Mouse (Mus musculus) hematopoietic stem cell, adult 5-6 weeks (primary cell): ENCODE measurements around the gene Nudt16l1. TPM values are rescaled to one million over a fixed set of nuclear protein-coding genes. Genes with fewer than 3 reads are reported as not detected.

Experiments used
- ATAC-seq, 2 experiments: fragments of 125-278 bp in 1 of 2; replicated peaks in 1 of 2; 2 replicates each; pipeline ENCODE4 v1.8.0; 2016 to 2017; ENCODE audit warnings: inconsistent platforms in 2 of 2, mild to moderate bottlenecking in 2 of 2, moderate number of reproducible peaks in 2 of 2, low read depth in 1 of 2, moderate TSS enrichment in 1 of 2; ENCODE audit not compliant: low FRiP score in 2 of 2, poor library complexity in 2 of 2, severe bottlenecking in 2 of 2, insufficient read depth in 1 of 2, low TSS enrichment in 1 of 2
- total RNA-seq: library from RNA; stranded (forward); fragments of 172-1452, 232-1000 nt; gene quantifications from 2 replicates; pipeline ENCODE4 v1.2.3, GENCODE M21; 2017

Nudt16l1 gene
- total RNA-seq, 1 experiment from 2014 or later, result 12.8 TPM

GRCm38 (mm10) chr16:4974521-4974920 is 36.0 kb downstream of the Nudt16l1 start:
- no peak for ATAC-seq

GRCm38 (mm10) chr16:4976180-4976579 is 37.6 kb downstream of the Nudt16l1 start:
- no peak for ATAC-seq

- ATAC-seq, result no peak
These were observed 39.9 kb downstream of the Nudt16l1 start for GRCm38 (mm10) chr16:4978275-4979051.

- ATAC-seq, result peak; percentile 79 to 81
These were observed 41.3 kb downstream of the Nudt16l1 start for GRCm38 (mm10) chr16:4979755-4980380.

GRCm38 (mm10) chr16:4984717-4985116 is 46.2 kb downstream of the Nudt16l1 start:
- ATAC-seq, result no peak

Other genes with a start within 250 kb of the Nudt16l1 start
- 56.7 and 84.0 TPM in 2 replicates for gene Nmral1, start 219.4 kb upstream of the Nudt16l1 start, total RNA-seq
- gene Hmox2, start 212.4 kb upstream of the Nudt16l1 start, total RNA-seq, result 104 and 109 TPM in 2 replicates
- gene Cdip1, start 148.5 kb upstream of the Nudt16l1 start, total RNA-seq, result 15.6 and 19.4 TPM in 2 replicates
- gene 4930562C15Rik, start 103.3 kb upstream of the Nudt16l1 start, total RNA-seq, result 3.4 TPM in 1 of 2 replicates, not detected in the other
- gene Ubald1, start 58.4 kb upstream of the Nudt16l1 start, total RNA-seq, result 24.3 and 40.4 TPM in 2 replicates
- 16.5 and 26.0 TPM in 2 replicates for gene Mgrn1, start 52.5 kb upstream of the Nudt16l1 start, total RNA-seq
- 26.9 and 30.8 TPM in 2 replicates for gene Anks3, start 25.4 kb downstream of the Nudt16l1 start, total RNA-seq
- gene Sept12, start 59.1 kb downstream of the Nudt16l1 start, total RNA-seq, result not detected in 2 replicates
- gene Smim22, start 68.5 kb downstream of the Nudt16l1 start, total RNA-seq, result not detected in 2 replicates
- 5.0 and 5.3 TPM in 2 replicates for gene Rogdi, start 74.8 kb downstream of the Nudt16l1 start, total RNA-seq
- 96.6 and 102 TPM in 2 replicates for gene Glyr1, start 111.1 kb downstream of the Nudt16l1 start, total RNA-seq
- gene Ubn1, start 111.3 kb downstream of the Nudt16l1 start, total RNA-seq, result 51.5 and 57.7 TPM in 2 replicates
- not detected in 2 replicates for gene Ppl, start 193.7 kb downstream of the Nudt16l1 start, total RNA-seq
- gene Sec14l5, start 208.3 kb downstream of the Nudt16l1 start, total RNA-seq, result not detected in 2 replicates